Mouse (Mus musculus) forebrain, embryonic 15.5 days (tissue): Measurements from ENCODE around the gene Hint3. TPM values are rescaled to one million over a fixed set of nuclear protein-coding genes. Genes with fewer than 3 reads are reported as not detected.
"Not testable (repeated sequence)": the region's sequence is repeated elsewhere in the genome, so short reads cannot be mapped to it uniquely, and the experiment has no call there.

Source experiments
- ATAC-seq: fragments of 200-750 bp; cut with Nextera tagmentation; replicated peaks from 2 replicates; pipeline ENCODE4 v1.8.0; 2017; ENCODE audit warnings: mild to moderate bottlenecking, moderate TSS enrichment, moderate library complexity
- H3K27ac ChIP-seq: fragments of 300-500 bp; sonication (generic); replicated peaks from 2 replicates; pipeline ENCODE4 v1.5.1; 2015; ENCODE audit warnings: mild to moderate bottlenecking, inconsistent platforms
- H3K27me3 ChIP-seq: fragments of 300-500 bp; sonication (generic); 2 replicates; pipeline ENCODE4 v1.6.1; 2015; ENCODE audit warnings: inconsistent platforms
- H3K36me3 ChIP-seq: fragments of 300-500 bp; sonication (generic); 2 replicates; pipeline ENCODE4 v1.6.1; 2015; ENCODE audit warnings: mild to moderate bottlenecking, inconsistent platforms
- H3K4me1 ChIP-seq: fragments of 300-500 bp; sonication (generic); 2 replicates; pipeline ENCODE4 v1.6.1; 2015; ENCODE audit warnings: inconsistent platforms
- H3K4me2 ChIP-seq: fragments of 300-500 bp; sonication (generic); replicated peaks from 2 replicates; pipeline ENCODE4 v1.6.1; 2015; ENCODE audit warnings: mild to moderate bottlenecking, inconsistent platforms
- H3K4me3 ChIP-seq: fragments of 300-500 bp; sonication (generic); 2 replicates; pipeline ENCODE4 v1.5.1; 2015; ENCODE audit warnings: mild to moderate bottlenecking, inconsistent platforms
- H3K9ac ChIP-seq: fragments of 300-500 bp; sonication (generic); replicated peaks from 2 replicates; pipeline ENCODE4 v1.6.1; 2015; ENCODE audit warnings: mild to moderate bottlenecking, inconsistent platforms
- H3K9me3 ChIP-seq: fragments of 300-500 bp; sonication (generic); 2 replicates; pipeline ENCODE4 v1.6.1; 2016; ENCODE audit warnings: inconsistent platforms
- WGBS: fragments of 180-500 bp; shearing (Covaris S2); methylation state at CpG from one replicate; pipeline ENCODE4 v1.1.7; 2015; ENCODE audit warnings: mixed read lengths; 5-methylcytosine and 5-hydroxymethylcytosine counted together
- polyA plus RNA-seq: library from polyadenylated mRNA; unstranded; fragments of >200 nt; fragmentation: Nextera tagmentation; extraction: Ambion mirVana; gene quantifications from 2 replicates; pipeline ENCODE4 v1.2.1, GENCODE M21; 2015

Hint3 gene
- 22.9 and 25.6 TPM in 2 replicates for polyA plus RNA-seq

GRCm38 (mm10) chr10:30629513-30629912 lies at the start of gene Hint3:
Hint3 (minus strand) TSS chr10:30629632.
- no peak within 1 kb of the TSS for H3K4me3 ChIP-seq
- no peaks in the 10 kb centered on the region for H3K36me3 ChIP-seq
- H3K4me2 ChIP-seq, result no peak within 1 kb of the TSS
- no peak within 1 kb of the TSS for H3K27ac ChIP-seq
- 85% methylated on average over 3 of the region's 3 CpGs for WGBS
- no peaks in the 10 kb centered on the region for H3K9me3 ChIP-seq
- H3K27me3 ChIP-seq, result no peaks in the 10 kb centered on the region
- no peak for ATAC-seq
- no peak within 1 kb of the TSS for H3K9ac ChIP-seq
- H3K4me1 ChIP-seq, result 0 out of 2 replicates have a peak, but pooled peaks cover 2% of the 10 kb centered on the region

DNA sequence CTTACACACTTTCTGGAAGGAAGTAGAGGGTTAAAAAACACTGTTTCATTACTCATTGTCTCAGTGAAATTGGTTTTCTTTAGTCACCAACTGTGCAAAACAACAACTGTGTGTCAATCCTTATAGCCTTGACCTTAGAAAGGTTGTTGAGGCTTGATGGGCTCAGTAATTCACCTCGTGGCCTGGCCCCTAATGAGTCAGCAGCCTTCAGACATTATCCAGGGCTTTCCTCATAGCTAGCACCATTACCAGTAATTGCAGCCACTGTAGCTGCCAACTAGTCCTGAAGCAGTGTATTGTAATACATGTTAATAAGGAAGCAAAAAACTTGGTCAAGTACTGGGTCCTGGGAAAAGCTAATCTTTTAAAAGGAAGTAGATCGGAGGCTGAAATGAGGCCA lies 48.6 kb upstream of the Hint3 start:
- no peaks in the 10 kb centered on the region for H3K4me1 ChIP-seq
- H3K4me3 ChIP-seq, result no peak overlapping the region
- H3K9me3 ChIP-seq, result no peaks in the 10 kb centered on the region
- H3K36me3 ChIP-seq, result peaks cover 3% of the 10 kb centered on the region
- 34% methylated on average over 2 of the region's 2 CpGs for WGBS
- no peak overlapping the region for H3K27ac ChIP-seq
- H3K9ac ChIP-seq, result no peak overlapping the region
- no peak overlapping the region for H3K4me2 ChIP-seq
- H3K27me3 ChIP-seq, result no peaks in the 10 kb centered on the region
- ATAC-seq, result no peak

- 95% methylated on average over 3 of the region's 3 CpGs for WGBS
- no peak overlapping the region for H3K27ac ChIP-seq
- H3K9me3 ChIP-seq, result no peaks in the 10 kb centered on the region
- peaks cover 7% of the 10 kb centered on the region for H3K36me3 ChIP-seq
- no peaks in the 10 kb centered on the region for H3K4me1 ChIP-seq
- no peak overlapping the region for H3K4me3 ChIP-seq
- no peak overlapping the region for H3K4me2 ChIP-seq
- no peak overlapping the region for H3K9ac ChIP-seq
- no peaks in the 10 kb centered on the region for H3K27me3 ChIP-seq
- no peak for ATAC-seq
These were observed 45.4 kb upstream of the Hint3 start for GRCm38 (mm10) chr10:30674825-30675224.

- H3K4me3 ChIP-seq, result no peak overlapping the region
- peaks cover 2% of the 10 kb centered on the region; the same call in 1 of the 2 replicates for H3K36me3 ChIP-seq
- H3K9me3 ChIP-seq, result no peaks in the 10 kb centered on the region
- H3K9ac ChIP-seq, result no peak overlapping the region
- no peak overlapping the region for H3K4me2 ChIP-seq
- H3K27ac ChIP-seq, result no peak overlapping the region
- 95% methylated on average over 2 of the region's 2 CpGs for WGBS
- H3K4me1 ChIP-seq, result no peaks in the 10 kb centered on the region
- ATAC-seq, result no peak
- H3K27me3 ChIP-seq, result no peaks in the 10 kb centered on the region
These were observed 37.1 kb upstream of the Hint3 start for GRCm38 (mm10) chr10:30666580-30666979.

- Histone ChIP-seq H3K9me3 (no peaks in the 10 kb centered on the region), H3K27me3 (no peaks in the 10 kb centered on the region)
- 88% methylated on average over 6 of the region's 6 CpGs for WGBS
These were observed 31.3 kb upstream of the Hint3 start for GRCm38 (mm10) chr10:30660564-30661328.

GRCm38 (mm10) chr10:30655655-30656054 lies 26.2 kb upstream of the Hint3 start:
- H3K27ac ChIP-seq, result no peak overlapping the region

More at GRCm38 (mm10) chr10:30660564-30661328, 31.3 kb upstream of the Hint3 start:
- no peaks in the 10 kb centered on the region for H3K4me1 ChIP-seq
- H3K36me3 ChIP-seq, result peaks cover 24% of the 10 kb centered on the region
- no peak overlapping the region for H3K27ac ChIP-seq
- no peak overlapping the region for H3K9ac ChIP-seq
- no peak overlapping the region for H3K4me2 ChIP-seq
- no peak for ATAC-seq
- H3K4me3 ChIP-seq, result no peak overlapping the region

GRCm38 (mm10) chr10:30647681-30648080 lies 18.2 kb upstream of the Hint3 start:
- no peak overlapping the region for H3K9ac ChIP-seq
- no peak for ATAC-seq
- H3K4me3 ChIP-seq, result no peak overlapping the region
- H3K4me2 ChIP-seq, result no peak overlapping the region
- WGBS, result 70% methylated on average over 2 of the region's 2 CpGs
- H3K27me3 ChIP-seq, result no peaks in the 10 kb centered on the region
- no peaks in the 10 kb centered on the region for H3K9me3 ChIP-seq
- peaks cover 16% of the 10 kb centered on the region; the same call in 1 of the 2 replicates for H3K36me3 ChIP-seq
- H3K4me1 ChIP-seq, result no peaks in the 10 kb centered on the region
- H3K27ac ChIP-seq, result no peak overlapping the region

More at GRCm38 (mm10) chr10:30655655-30656054, 26.2 kb upstream of the Hint3 start:
- Histone ChIP-seq H3K4me2 (no peak overlapping the region), H3K27me3 (no peaks in the 10 kb centered on the region), H3K36me3 (peaks cover 34% of the 10 kb centered on the region), H3K4me1 (no peaks in the 10 kb centered on the region), H3K9ac (no peak overlapping the region), H3K4me3 (no peak overlapping the region), H3K9me3 (no peaks in the 10 kb centered on the region)
- WGBS, result 16% methylated on average over 5 of the region's 5 CpGs
- no peak for ATAC-seq

DNA sequence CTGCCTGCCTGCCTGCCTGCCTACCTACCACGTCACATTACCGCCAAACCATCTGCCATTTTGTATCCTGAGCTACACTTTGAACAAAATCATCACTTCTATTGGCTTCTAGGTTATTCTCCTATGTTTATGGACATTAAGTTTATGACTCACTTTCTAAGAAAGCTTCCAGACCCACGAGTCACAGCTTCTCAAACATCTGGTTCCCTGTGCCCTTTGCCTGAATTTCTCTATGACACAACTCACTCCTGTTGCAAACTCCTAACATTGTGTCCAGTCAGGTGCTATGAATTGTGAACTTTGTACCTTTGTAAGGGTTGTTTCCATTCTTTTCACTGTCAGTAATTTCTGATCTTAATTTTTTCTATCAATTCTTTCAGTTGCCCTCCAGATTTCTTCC lies 8.8 kb upstream of the Hint3 start:
- WGBS, result 84% methylated on average over 3 of the region's 3 CpGs
- Histone ChIP-seq H3K36me3 (no peaks in the 10 kb centered on the region), H3K27me3 (no peaks in the 10 kb centered on the region), H3K9ac (no peak overlapping the region), H3K9me3 (no peaks in the 10 kb centered on the region), H3K4me3 (no peak overlapping the region), H3K4me1 (no peaks in the 10 kb centered on the region), H3K4me2 (no peak overlapping the region), H3K27ac (no peak overlapping the region)
- no peak for ATAC-seq

GRCm38 (mm10) chr10:30636474-30637154 lies 7.2 kb upstream of the Hint3 start:
- H3K4me2 ChIP-seq, H3K36me3 ChIP-seq, H3K27ac ChIP-seq, H3K27me3 ChIP-seq, H3K4me1 ChIP-seq, H3K9me3 ChIP-seq, ATAC-seq, H3K9ac ChIP-seq, H3K4me3 ChIP-seq: not testable (repeated sequence)
- 71% methylated on average over 1 of the region's 1 CpGs for WGBS

GRCm38 (mm10) chr10:30632718-30633117 lies 3.3 kb upstream of the Hint3 start:
- Histone ChIP-seq H3K27me3 (no peaks in the 10 kb centered on the region), H3K4me2 (no peak overlapping the region), H3K4me1 (no peaks in the 10 kb centered on the region), H3K4me3 (no peak overlapping the region), H3K36me3 (no peaks in the 10 kb centered on the region), H3K27ac (no peak overlapping the region), H3K9me3 (no peaks in the 10 kb centered on the region), H3K9ac (no peak overlapping the region)
- no peak for ATAC-seq
- WGBS, result 100% methylated on average over 1 of the region's 1 CpGs

- no peak overlapping the region for H3K4me3 ChIP-seq
- ATAC-seq, result no peak
- H3K4me1 ChIP-seq, result no peaks in the 10 kb centered on the region
- H3K4me2 ChIP-seq, result no peak overlapping the region
- H3K9me3 ChIP-seq, result no peaks in the 10 kb centered on the region
- no peak overlapping the region for H3K9ac ChIP-seq
- no peaks in the 10 kb centered on the region for H3K36me3 ChIP-seq
- no peaks in the 10 kb centered on the region for H3K27me3 ChIP-seq
- no peak overlapping the region for H3K27ac ChIP-seq
These were observed 545 bp upstream of the Hint3 start for GRCm38 (mm10) chr10:30629977-30630376.

DNA sequence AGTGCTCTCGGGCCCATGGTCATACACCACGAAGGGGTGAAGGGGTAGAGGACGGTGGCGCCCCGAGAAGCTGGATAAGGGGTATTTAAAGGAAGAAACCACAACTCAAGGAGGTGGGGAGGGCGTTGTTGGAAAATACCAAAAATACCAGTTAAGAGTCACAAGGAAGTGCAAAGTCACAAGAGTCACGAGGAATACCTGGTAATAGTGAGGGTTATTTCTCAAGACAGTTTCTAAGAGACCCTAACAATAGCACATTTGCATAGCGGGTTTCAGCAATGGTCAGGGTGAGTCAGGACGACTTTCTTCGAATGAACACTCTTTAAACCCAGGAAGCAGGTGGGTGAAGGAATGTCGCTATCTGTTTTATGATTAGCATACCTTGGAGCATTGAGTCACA lies 988 bp downstream of the Hint3 start:
- not testable (repeated sequence) for H3K4me3 ChIP-seq, H3K9ac ChIP-seq, H3K4me1 ChIP-seq, H3K4me2 ChIP-seq, H3K27me3 ChIP-seq, H3K27ac ChIP-seq, ATAC-seq, H3K36me3 ChIP-seq, H3K9me3 ChIP-seq
- WGBS, result 93% methylated on average over 11 of the region's 11 CpGs
